Mouse (Mus musculus): ENCODE data around the gene Inip.

DNA sequence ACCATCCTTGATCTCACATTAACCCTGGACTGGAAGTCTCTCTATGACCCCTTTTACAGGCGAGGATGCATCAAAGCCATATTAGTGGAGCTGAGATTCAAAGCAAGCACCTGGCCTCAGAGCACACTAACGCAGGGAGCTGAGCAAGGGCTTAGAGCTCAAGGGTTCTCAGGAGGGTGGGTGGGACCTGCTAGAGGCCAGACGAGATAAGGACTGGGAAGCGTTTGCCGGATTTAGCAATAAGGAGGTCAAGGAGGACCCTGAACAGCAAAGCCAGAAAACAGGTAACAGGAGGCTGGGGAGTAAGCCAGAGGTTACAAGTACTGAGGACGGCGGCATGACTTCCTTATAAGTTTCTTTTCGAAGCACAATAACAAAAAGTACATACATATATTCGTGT, 15.1 kb upstream of the Inip start:
- TF ChIP-seq TAL1 (IDR thresholded peaks at IDR 0.05; ENCODE audit: low read length) = no peak
- TF ChIP-seq GATA1 (IDR thresholded peaks at IDR 0.05; ENCODE audit: low read length) = no peak
